Mouse (Mus musculus) inflammation-experienced regulatory T-cells (primary cell): ENCODE measurements around the gene Cog2. TPM values are rescaled to one million over a fixed set of nuclear protein-coding genes. Genes with fewer than 3 reads are reported as not detected.

Experiments used
- polyA plus RNA-seq, 2 experiments: library from polyadenylated mRNA; unstranded; fragments of 100-300 nt; shearing (Covaris generic); gene quantifications; one replicate each; pipeline ENCODE4 v1.2.1; 2017

The Cog2 gene
- polyA plus RNA-seq, result 10 to 100 TPM; 51.0 to 54.4 TPM

GRCm38 (mm10) chr8:124520249-124521080 lies at the start of gene Cog2:
Gene Cog2 (plus strand): TSS chr8:124520767.

GRCm38 (mm10) chr8:124569593-124569992 lies 49.0 kb downstream of the Cog2 start, which contains the start of gene Agt:
Gene Agt (minus strand): TSS chr8:124569706.

GRCm38 (mm10) chr8:124575811-124576210 lies 55.2 kb downstream of the Cog2 start, which contains the start of gene Capn9:
Gene Capn9 (plus strand): TSS chr8:124576111.

Other genes with a start within 250 kb of the Cog2 start
- gene Pgbd5, start 81.1 kb upstream of the Cog2 start, polyA plus RNA-seq, result under 1 TPM; 0.08 to 0.45 TPM
- 1 to 10 TPM in 1 of 2 experiments, under 1 TPM in 1; 0.34 to 5.8 TPM for gene Agt, start 48.9 kb downstream of the Cog2 start, polyA plus RNA-seq
- 1 to 10 TPM in 1 of 2 experiments, not detected in 1; 1.1 TPM for gene Capn9, start 55.3 kb downstream of the Cog2 start, polyA plus RNA-seq
- 1 to 10 TPM; 6.4 to 7.0 TPM for gene 2310022B05Rik, start 142.6 kb downstream of the Cog2 start, polyA plus RNA-seq
- 100 to 1,000 TPM in 1 of 2 experiments, 10 to 100 TPM in 1; 77.3 to 107 TPM for gene Ttc13, start 201.2 kb downstream of the Cog2 start, polyA plus RNA-seq
- 10 to 100 TPM; 17.1 to 26.0 TPM for gene Arv1, start 201.4 kb downstream of the Cog2 start, polyA plus RNA-seq
- 10 to 100 TPM; 10.8 to 15.3 TPM for gene Fam89a, start 231.1 kb downstream of the Cog2 start, polyA plus RNA-seq